Comparison of ENCODE assay signal across 35 mouse cellular contexts in the genomic region with DNA sequence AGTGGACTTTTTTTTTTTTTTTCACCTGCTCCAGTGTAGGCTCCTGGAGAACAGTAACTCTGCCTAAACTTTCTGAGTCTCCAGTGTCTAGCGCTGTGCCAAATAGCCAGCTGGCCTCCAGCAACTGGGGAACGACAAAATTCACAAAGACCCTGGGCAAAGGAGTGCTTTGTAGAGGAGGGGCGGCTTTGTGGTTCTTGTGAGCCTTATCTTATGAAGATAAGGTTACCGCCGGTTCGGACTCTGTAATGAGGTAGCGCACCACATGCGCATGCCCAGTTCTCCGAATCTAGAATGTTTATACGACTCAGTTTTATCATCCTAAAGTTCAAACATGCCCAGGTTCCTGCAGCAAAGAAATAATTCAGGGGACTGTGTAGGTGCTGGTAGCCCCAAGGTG.
DNase-seq lines count a peak whose midpoint lies in the region; ATAC-seq and TF ChIP-seq lines count a peak whose summit lies in the region.
"Had no signal": no experiment of that assay in that cellular context is flagged by ENCODE, and none has a peak within 500 bp of the region (broad histone marks: within the 10 kb centered on the region; RNA-seq: fewer than 3 reads in every experiment).

No protein-coding gene starts in this region.

- H3K4me2 ChIP-seq in heart, embryonic 14.5 days (ENCODE audit: low read length), result peak overlapping the region; percentile 59
- H3K4me2 ChIP-seq in lung, embryonic 15.5 days, result 0 out of 2 replicates have a peak overlapping the region, but pooled peaks have one; percentile 9
- peak overlapping the region; percentile 41 for H3K4me2 ChIP-seq in intestine, postnatal 0 days (replicated peaks; ENCODE audit: low read depth)
- peak overlapping the region; percentile 16 for H3K4me2 ChIP-seq in stomach, embryonic 16.5 days (ENCODE audit: low read depth, low read length)
- H3K4me2 ChIP-seq: embryonic facial prominence, embryonic 12.5 days; forebrain, embryonic 15.5 days; hindbrain, embryonic 15.5 days; liver, embryonic 12.5 days; neural tube, embryonic 12.5 days had no signal

- intact Hi-C loops in heart, postnatal 36 days (cut with DNase I), result no loop called here

- DNase-seq in heart, postnatal 36 days, result no peak
- no peak for DNase-seq in lung, adult 18-20 months
- no peak for DNase-seq in hindbrain, embryonic 10.5 days (ENCODE audit: low spot score)
- DNase-seq: adrenal gland, postnatal 25 days; B cell, adult 2 months; cerebellum, adult 11-12 months; cerebellum, adult 9-11 months; embryo, embryonic 11 days; gastrocnemius, adult 2 months; gastrocnemius, postnatal 36 days; heart, postnatal 4 days; kidney, adult 8-10 months; kidney, postnatal 4 days; layer of hippocampus, postnatal 36 days; left cerebral cortex, postnatal 4 days; liver, postnatal 0 days; lung, postnatal 14 days; right cerebral cortex, adult 18-20 months; spleen, adult 18-20 months; thymus, adult 18-20 months; thymus, postnatal 36 days had no signal

- no peak for ATAC-seq in heart, embryonic 14.5 days (ENCODE audit: insufficient number of reproducible peaks, insufficient read depth, low FRiP score, low read depth)
- ATAC-seq in lung, embryonic 15.5 days (ENCODE audit: borderline replicate concordance, extremely low read depth, low FRiP score, low TSS enrichment), result no peak
- no peak for ATAC-seq in intestine, postnatal 0 days
- no peak; the same call in 1 of the 2 replicates for ATAC-seq in stomach, embryonic 16.5 days (ENCODE audit: insufficient read depth, low FRiP score)
- ATAC-seq: forebrain, embryonic 15.5 days; inflammation-experienced regulatory T-cells, adult 6 months; liver, embryonic 12.5 days; liver, postnatal 0 days had no signal

- H3K9me3 ChIP-seq in heart, embryonic 14.5 days (ENCODE audit: control insufficient read depth, low read length), result 0 out of 2 replicates have a peak, but pooled peaks cover 3% of the 10 kb centered on the region
- no peaks in the 10 kb centered on the region for H3K9me3 ChIP-seq in lung, embryonic 15.5 days
- no peaks in the 10 kb centered on the region for H3K9me3 ChIP-seq in intestine, postnatal 0 days (ENCODE audit: control insufficient read depth)
- H3K9me3 ChIP-seq in stomach, embryonic 16.5 days (replicated peaks; ENCODE audit: control insufficient read depth, low read length), result no peaks in the 10 kb centered on the region
- 0 out of 2 replicates have a peak, but pooled peaks cover 4% of the 10 kb centered on the region for H3K9me3 ChIP-seq in hindbrain, embryonic 10.5 days
- H3K9me3 ChIP-seq: embryonic facial prominence, embryonic 12.5 days; forebrain, embryonic 10.5 days; forebrain, embryonic 15.5 days; hindbrain, embryonic 15.5 days; midbrain, embryonic 10.5 days; neural tube, embryonic 12.5 days had no signal

- peaks cover 10 to 15% of the 10 kb centered on the region in 2 experiments for H3K4me1 ChIP-seq in heart, embryonic 14.5 days (ENCODE audit: control insufficient read depth in 2 of 2, insufficient read depth in 2 of 2, low read length in 2 of 2)
- H3K4me1 ChIP-seq in lung, embryonic 15.5 days, result 0 out of 2 replicates have a peak, but pooled peaks cover 5% of the 10 kb centered on the region
- no peaks in the 10 kb centered on the region for H3K4me1 ChIP-seq in intestine, postnatal 0 days (replicated peaks; ENCODE audit: control insufficient read depth, insufficient read depth, low read length)
- H3K4me1 ChIP-seq in stomach, embryonic 16.5 days (ENCODE audit: control insufficient read depth, insufficient read depth, low read length), result peaks cover 2% of the 10 kb centered on the region; the same call in 1 of the 2 replicates
- H3K4me1 ChIP-seq in hindbrain, embryonic 10.5 days (replicated peaks), result peaks cover 20% of the 10 kb centered on the region
- H3K4me1 ChIP-seq: embryonic facial prominence, embryonic 12.5 days; liver, embryonic 12.5 days; neural tube, embryonic 12.5 days had no signal

- 18% methylated on average over 10 of the region's 10 CpGs for WGBS in heart, embryonic 14.5 days
- WGBS in lung, embryonic 15.5 days, result 33% methylated on average over 10 of the region's 10 CpGs
- 37% methylated on average over 10 of the region's 10 CpGs for WGBS in intestine, postnatal 0 days
- 38% methylated on average over 10 of the region's 10 CpGs for WGBS in stomach, embryonic 16.5 days
- 89% methylated on average over 10 of the region's 10 CpGs for WGBS in hindbrain, embryonic 10.5 days

- no peak for TF ChIP-seq CTCF in intestine, postnatal 0 days (IDR thresholded peaks at IDR 0.05; ENCODE audit: low read depth)

- no peaks in the 10 kb centered on the region for H3K27me3 ChIP-seq in heart, embryonic 14.5 days (ENCODE audit: control insufficient read depth, insufficient read depth, low read length)
- H3K27me3 ChIP-seq in lung, embryonic 15.5 days, result no peaks in the 10 kb centered on the region
- no peaks in the 10 kb centered on the region for H3K27me3 ChIP-seq in intestine, postnatal 0 days (replicated peaks; ENCODE audit: control insufficient read depth, insufficient read depth, low read length)
- H3K27me3 ChIP-seq in stomach, embryonic 16.5 days (ENCODE audit: control insufficient read depth, insufficient read depth, low read length), result no peaks in the 10 kb centered on the region
- H3K27me3 ChIP-seq in hindbrain, embryonic 10.5 days (ENCODE audit: insufficient read depth, poor library complexity, severe bottlenecking), result no peaks in the 10 kb centered on the region
- H3K27me3 ChIP-seq: embryonic facial prominence, embryonic 12.5 days; forebrain, embryonic 15.5 days; hindbrain, embryonic 15.5 days; liver, embryonic 12.5 days; neural tube, embryonic 12.5 days had no signal

- H3K4me3 ChIP-seq in heart, embryonic 14.5 days (ENCODE audit: control insufficient read depth in 1 of 2, insufficient read depth in 1 of 2, low read depth in 1 of 2, low read length in 2 of 2), result peak overlapping the region; percentile 18 to 25; a peak in 3 of 4 replicates
- no peak overlapping the region for H3K4me3 ChIP-seq in lung, embryonic 15.5 days
- no peak overlapping the region for H3K4me3 ChIP-seq in intestine, postnatal 0 days (ENCODE audit: low read depth, low read length)
- H3K4me3 ChIP-seq in stomach, embryonic 16.5 days (replicated peaks; ENCODE audit: low read length), result no peak overlapping the region
- no peak overlapping the region for H3K4me3 ChIP-seq in hindbrain, embryonic 10.5 days
- H3K4me3 ChIP-seq: embryonic facial prominence, embryonic 12.5 days; forebrain, embryonic 10.5 days; forebrain, embryonic 15.5 days; gastrocnemius, adult 2 months; hindbrain, embryonic 15.5 days; liver, embryonic 12.5 days; midbrain, embryonic 10.5 days; myocyte; neural tube, embryonic 12.5 days had no signal

- no peak overlapping the region; a peak in 2 of 4 replicates for H3K27ac ChIP-seq in heart, embryonic 14.5 days (replicated peaks in 1 of 2; ENCODE audit: control insufficient read depth in 1 of 2, insufficient read depth in 1 of 2, low read depth in 2 of 2, low read length in 2 of 2)
- H3K27ac ChIP-seq in lung, embryonic 15.5 days, result no peak overlapping the region
- no peak overlapping the region for H3K27ac ChIP-seq in intestine, postnatal 0 days (ENCODE audit: low read depth, low read length)
- no peak overlapping the region for H3K27ac ChIP-seq in stomach, embryonic 16.5 days (ENCODE audit: low read length)
- H3K27ac ChIP-seq in hindbrain, embryonic 10.5 days, result no peak overlapping the region
- H3K27ac ChIP-seq: embryonic facial prominence, embryonic 12.5 days; forebrain, embryonic 10.5 days; forebrain, embryonic 15.5 days; gastrocnemius, adult 2 months; hindbrain, embryonic 15.5 days; kidney, postnatal 0 days; liver, embryonic 12.5 days; midbrain, embryonic 10.5 days; neural tube, embryonic 12.5 days had no signal

- H3K9ac ChIP-seq in heart, embryonic 14.5 days (ENCODE audit: low read length), result peak overlapping the region; percentile 23; the same call in 1 of the 2 replicates
- H3K9ac ChIP-seq in lung, embryonic 15.5 days, result no peak overlapping the region
- no peak overlapping the region for H3K9ac ChIP-seq in intestine, postnatal 0 days (ENCODE audit: low read depth, low read length)
- H3K9ac ChIP-seq in stomach, embryonic 16.5 days (ENCODE audit: low read length), result no peak overlapping the region
- H3K9ac ChIP-seq: embryonic facial prominence, embryonic 12.5 days; forebrain, embryonic 15.5 days; hindbrain, embryonic 15.5 days; liver, embryonic 12.5 days; liver, postnatal 0 days; neural tube, embryonic 12.5 days had no signal

- H3K36me3 ChIP-seq in heart, embryonic 14.5 days (ENCODE audit: control insufficient read depth, insufficient read depth, low read length), result 0 out of 2 replicates have a peak, but pooled peaks cover 2% of the 10 kb centered on the region
- no peaks in the 10 kb centered on the region for H3K36me3 ChIP-seq in lung, embryonic 15.5 days
- no peaks in the 10 kb centered on the region for H3K36me3 ChIP-seq in intestine, postnatal 0 days (ENCODE audit: control insufficient read depth, insufficient read depth)
- no peaks in the 10 kb centered on the region for H3K36me3 ChIP-seq in stomach, embryonic 16.5 days (ENCODE audit: control insufficient read depth, insufficient read depth, low read length)
- H3K36me3 ChIP-seq in hindbrain, embryonic 10.5 days, result no peaks in the 10 kb centered on the region
- H3K36me3 ChIP-seq: embryonic facial prominence, embryonic 12.5 days; forebrain, embryonic 10.5 days; forebrain, embryonic 15.5 days; hindbrain, embryonic 15.5 days; liver, embryonic 12.5 days; midbrain, embryonic 10.5 days; neural tube, embryonic 12.5 days had no signal

Comparison
In these comparisons a context has a peak if more than half of its experiments do, and no peak if none do; other contexts are left out.
1. H3K4me2 ChIP-seq: peak in every context shown above with its lines; median percentile 59 in heart, embryonic 14.5 days; 41 in intestine, postnatal 0 days; 16 in stomach, embryonic 16.5 days; 9 in lung, embryonic 15.5 days.
2. H3K4me3 ChIP-seq: peak in heart, embryonic 14.5 days (2 of 2); none in lung, embryonic 15.5 days (single experiment), intestine, postnatal 0 days (single experiment), stomach, embryonic 16.5 days (single experiment) and hindbrain, embryonic 10.5 days (single experiment).